Mouse (Mus musculus): Measurements from ENCODE around the gene Lck. TPM values are rescaled to one million over a fixed set of nuclear protein-coding genes. Genes with fewer than 3 reads are reported as not detected.

Gene Lck
- total and polyA plus RNA-seq, 3 experiments = 67.2 to 138 (median 70.0) TPM

- in situ Hi-C loops (cut with MboI; ENCODE audit: low pct_ligation_motif_present, low pct_unique_long_range_greater_than_20kb, low sequenced_read_pairs) (no loop called here), dilution Hi-C loops (cut with MboI; ENCODE audit: extremely low pct_ligation_motif_present, extremely low pct_unique_long_range_greater_than_20kb, low sequenced_read_pairs) (no loop called here)
- Histone ChIP-seq H3K36me3 (replicated peaks in 1 of 2; ENCODE audit: control insufficient read depth in 1 of 2, insufficient read depth in 1 of 2, low read length in 1 of 2) (no peaks in the 10 kb centered on the region), H3K79me2 (replicated peaks; ENCODE audit: control insufficient read depth, extremely low read depth, insufficient read depth, poor library complexity, severe bottlenecking) (no peaks in the 10 kb centered on the region), H3K4me3 (replicated peaks in 1 of 3; ENCODE audit: low read depth in 2 of 3, low read length in 2 of 3, poor library complexity in 1 of 3) (no peak overlapping the region), H3K27me3 (replicated peaks) (no peaks in the 10 kb centered on the region), H3K4me2 (ENCODE audit: insufficient read depth, low read depth, poor library complexity, severe bottlenecking) (no peak overlapping the region), H3K9ac (ENCODE audit: insufficient read depth, low read depth) (no peak overlapping the region), H3K27ac (ENCODE audit: insufficient read depth, low read depth) (no peak overlapping the region), H3K4me1 (ENCODE audit: control insufficient read depth in 1 of 2, insufficient read depth in 2 of 2) (peaks cover 21 to 76% of the 10 kb centered on the region in 2 experiments), H3K9me3 (replicated peaks; ENCODE audit: low read length) (no peaks in the 10 kb centered on the region)
- no peak for TF ChIP-seq ELF1 (IDR thresholded peaks at IDR 0.05; ENCODE audit: low read depth, low read length)
- peak; percentile 76 for TF ChIP-seq ZKSCAN1 (IDR thresholded peaks at IDR 0.05; ENCODE audit: borderline replicate concordance, low read depth, low read length)
- DNase-seq (ENCODE audit: extremely low read depth) = no peak
These were observed 1.8 kb downstream of the Lck start for GRCm38 (mm10) chr4:129571551-129572084.

- no peaks in the 10 kb centered on the region for H3K27me3 ChIP-seq (replicated peaks)
- in situ Hi-C loops (cut with MboI; ENCODE audit: low pct_ligation_motif_present, low pct_unique_long_range_greater_than_20kb, low sequenced_read_pairs) (no loop called here), dilution Hi-C loops (cut with MboI; ENCODE audit: extremely low pct_ligation_motif_present, extremely low pct_unique_long_range_greater_than_20kb, low sequenced_read_pairs) (no loop called here)
- H3K36me3 ChIP-seq (replicated peaks in 1 of 2; ENCODE audit: control insufficient read depth in 1 of 2, insufficient read depth in 1 of 2, low read length in 1 of 2) = no peaks in the 10 kb centered on the region
- H3K4me1 ChIP-seq (ENCODE audit: control insufficient read depth in 1 of 2, insufficient read depth in 2 of 2) = peaks cover 21 to 66% of the 10 kb centered on the region in 2 experiments
- H3K9ac ChIP-seq (ENCODE audit: insufficient read depth, low read depth) = no peak overlapping the region
- peak overlapping the region; percentile 58 for H3K4me2 ChIP-seq (ENCODE audit: insufficient read depth, low read depth, poor library complexity, severe bottlenecking)
- peak; percentile 88 for DNase-seq (ENCODE audit: extremely low read depth)
- no peaks in the 10 kb centered on the region for H3K9me3 ChIP-seq (replicated peaks; ENCODE audit: low read length)
- H3K79me2 ChIP-seq (replicated peaks; ENCODE audit: control insufficient read depth, extremely low read depth, insufficient read depth, poor library complexity, severe bottlenecking) = no peaks in the 10 kb centered on the region
- H3K27ac ChIP-seq (ENCODE audit: insufficient read depth, low read depth) = peak overlapping the region; percentile 95
- H3K4me3 ChIP-seq (replicated peaks in 1 of 3; ENCODE audit: low read depth in 2 of 3, low read length in 2 of 3, poor library complexity in 1 of 3) = no peak overlapping the region
- TF ChIP-seq MXI1 (IDR thresholded peaks at IDR 0.05; ENCODE audit: low read depth, low read length) (peak; percentile 51; the same call in 1 of the 2 replicates), CHD1 (IDR thresholded peaks at IDR 0.05; ENCODE audit: low read depth, low read length) (peak; percentile 38; the same call in 1 of the 2 replicates), MAX (IDR thresholded peaks at IDR 0.05; ENCODE audit: low read length) (peak; percentile 63; the same call in 1 of the 2 replicates), TBP (conservative IDR thresholded peaks at IDR 0.05; ENCODE audit: low read depth, low read length) (no peak), BHLHE40 (IDR thresholded peaks at IDR 0.05; ENCODE audit: low read depth, low read length) (peak; percentile 85), USF2 (conservative IDR thresholded peaks at IDR 0.05; ENCODE audit: low read depth, low read length) (no peak), EP300 (IDR thresholded peaks at IDR 0.05; ENCODE audit: low read length) (peak; percentile 40; the same call in 1 of the 2 replicates), ETS1 (conservative IDR thresholded peaks at IDR 0.05; ENCODE audit: low read depth, low read length) (peak; percentile 94), ZKSCAN1 (IDR thresholded peaks at IDR 0.05; ENCODE audit: borderline replicate concordance, low read depth, low read length) (no peak), KAT2A (IDR thresholded peaks at IDR 0.05; ENCODE audit: insufficient replicate concordance, low read length) (0 out of 2 replicates have a peak, but pooled peaks have one; percentile 40), JUN (IDR thresholded peaks at IDR 0.05; ENCODE audit: insufficient read depth, low read depth, low read length) (peak; percentile 22; the same call in 1 of the 2 replicates), HCFC1 (IDR thresholded peaks at IDR 0.05; ENCODE audit: low read depth, low read length) (peak; percentile 42), SIN3A (IDR thresholded peaks at IDR 0.05; ENCODE audit: low read length) (0 out of 2 replicates have a peak, but pooled peaks have one; percentile 53), ZNF384 (IDR thresholded peaks at IDR 0.05; ENCODE audit: low read depth, low read length) (0 out of 2 replicates have a peak, but pooled peaks have one; percentile 1), POLR2A (IDR thresholded peaks at IDR 0.05; ENCODE audit: low read depth, low read length) (peak; percentile 57), SMC3 (IDR thresholded peaks at IDR 0.05; ENCODE audit: low read depth, low read length) (peak; percentile 6; the same call in 1 of the 2 replicates), MAZ (IDR thresholded peaks at IDR 0.05; ENCODE audit: low read depth, low read length) (no peak), MAFK (IDR thresholded peaks at IDR 0.05; ENCODE audit: insufficient replicate concordance, low read length) (peak; percentile 49; the same call in 1 of the 2 replicates), RAD21 (IDR thresholded peaks at IDR 0.05; ENCODE audit: low read depth, low read length) (peak; percentile 0; the same call in 1 of the 2 replicates), MEF2A (IDR thresholded peaks at IDR 0.05; ENCODE audit: borderline replicate concordance, low read depth, low read length) (peak; percentile 89), PAX5 (IDR thresholded peaks at IDR 0.05; ENCODE audit: low read length) (no peak), RCOR1 (conservative IDR thresholded peaks at IDR 0.05; ENCODE audit: low read depth, low read length) (0 out of 2 replicates have a peak, but pooled peaks have one; percentile 21), MYC (IDR thresholded peaks at IDR 0.05; ENCODE audit: low read depth, low read length) (peak; percentile 85), NRF1 (IDR thresholded peaks at IDR 0.05; ENCODE audit: low read depth, low read length) (0 out of 2 replicates have a peak, but pooled peaks have one; percentile 27), CTCF (conservative IDR thresholded peaks at IDR 0.05 in 1 of 2, IDR thresholded peaks at IDR 0.05 in 1 of 2; ENCODE audit: low read depth in 2 of 2, low read length in 2 of 2) (no peak), USF1 (IDR thresholded peaks at IDR 0.05; ENCODE audit: low read depth, low read length) (no peak), GABPA (IDR thresholded peaks at IDR 0.05; ENCODE audit: insufficient replicate concordance, low read depth, low read length) (no peak; the same call in 1 of the 2 replicates), E2F4 (IDR thresholded peaks at IDR 0.05; ENCODE audit: insufficient replicate concordance, low read depth, low read length) (peak; percentile 30; the same call in 1 of the 2 replicates), JUND (conservative IDR thresholded peaks at IDR 0.05; ENCODE audit: low read depth, low read length) (0 out of 2 replicates have a peak, but pooled peaks have one; percentile 55), ELF1 (IDR thresholded peaks at IDR 0.05; ENCODE audit: low read depth, low read length) (peak; percentile 84), ZMIZ1 (IDR thresholded peaks at IDR 0.05; ENCODE audit: low read depth, low read length) (peak; percentile 64; the same call in 1 of the 2 replicates)
These were observed 3.4 kb downstream of the Lck start for GRCm38 (mm10) chr4:129570028-129570427.
